Mouse (Mus musculus): ENCODE measurements around the gene Timeless. TPM values are rescaled to one million over a fixed set of nuclear protein-coding genes. Genes with fewer than 3 reads are reported as not detected.
"Not testable (repeated sequence)": the region's sequence is repeated elsewhere in the genome, so short reads cannot be mapped to it uniquely, and the experiment has no call there.

Timeless gene
- polyA plus RNA-seq, 1 experiment from 2014 or later = 63.1 TPM

DNA sequence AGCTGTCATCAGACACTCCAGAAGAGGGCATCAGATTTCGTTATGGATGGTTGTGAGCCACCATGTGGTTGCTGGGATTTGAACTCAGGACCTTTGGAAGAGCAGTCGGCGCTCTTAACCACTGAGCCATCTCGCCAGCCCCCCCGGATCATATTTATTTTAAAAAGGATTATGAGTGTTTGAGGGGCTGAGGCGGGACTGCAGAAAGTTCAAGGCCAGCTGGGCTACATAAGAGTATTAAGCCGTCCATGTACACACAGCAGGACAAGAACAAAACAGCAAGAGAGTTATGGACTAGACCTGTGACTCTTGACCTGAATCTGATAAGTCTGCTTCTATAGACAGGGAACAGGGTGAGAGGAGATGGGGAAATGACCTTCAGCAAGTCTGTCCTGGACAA lies 28.5 kb downstream of the Timeless start:
- H3K36me3 ChIP-seq; H3K4me1 ChIP-seq; H3K9ac ChIP-seq; H3K4me3 ChIP-seq; H3K4me2 ChIP-seq; H3K9me3 ChIP-seq; H3K27ac ChIP-seq; ATAC-seq (ENCODE audit: borderline replicate concordance, extremely low read depth, low FRiP score, low TSS enrichment); H3K27me3 ChIP-seq: not testable (repeated sequence)
- 74% methylated on average over 7 of the region's 7 CpGs for WGBS

DNA sequence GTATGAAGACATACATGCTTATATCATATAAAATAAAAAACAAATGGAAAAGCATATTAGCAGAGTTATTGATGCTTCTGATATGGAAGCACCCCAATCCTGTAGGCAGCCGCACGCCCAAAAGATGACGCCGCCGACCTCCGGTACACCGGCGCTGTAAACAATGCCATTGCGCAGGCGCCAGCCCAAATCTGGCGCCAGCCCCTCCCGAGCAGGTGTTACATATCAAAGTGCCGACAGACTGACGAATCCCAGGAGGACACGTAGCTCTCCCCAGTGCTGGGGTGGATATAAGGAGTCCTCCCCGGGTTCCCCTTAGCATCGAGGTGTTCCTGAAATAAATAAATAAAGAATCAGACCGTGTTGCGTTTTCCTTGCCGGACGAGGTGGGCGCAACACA lies 30.4 kb downstream of the Timeless start:
- Histone ChIP-seq H3K36me3 (no peaks in the 10 kb centered on the region), H3K27ac (no peak overlapping the region), H3K27me3 (no peaks in the 10 kb centered on the region), H3K9me3 (no peaks in the 10 kb centered on the region), H3K9ac (no peak overlapping the region), H3K4me3 (no peak overlapping the region), H3K4me1 (no peaks in the 10 kb centered on the region), H3K4me2 (no peak overlapping the region)
- 72% methylated on average over 22 of the region's 22 CpGs for WGBS
- no peak for ATAC-seq (ENCODE audit: borderline replicate concordance, extremely low read depth, low FRiP score, low TSS enrichment)

DNA sequence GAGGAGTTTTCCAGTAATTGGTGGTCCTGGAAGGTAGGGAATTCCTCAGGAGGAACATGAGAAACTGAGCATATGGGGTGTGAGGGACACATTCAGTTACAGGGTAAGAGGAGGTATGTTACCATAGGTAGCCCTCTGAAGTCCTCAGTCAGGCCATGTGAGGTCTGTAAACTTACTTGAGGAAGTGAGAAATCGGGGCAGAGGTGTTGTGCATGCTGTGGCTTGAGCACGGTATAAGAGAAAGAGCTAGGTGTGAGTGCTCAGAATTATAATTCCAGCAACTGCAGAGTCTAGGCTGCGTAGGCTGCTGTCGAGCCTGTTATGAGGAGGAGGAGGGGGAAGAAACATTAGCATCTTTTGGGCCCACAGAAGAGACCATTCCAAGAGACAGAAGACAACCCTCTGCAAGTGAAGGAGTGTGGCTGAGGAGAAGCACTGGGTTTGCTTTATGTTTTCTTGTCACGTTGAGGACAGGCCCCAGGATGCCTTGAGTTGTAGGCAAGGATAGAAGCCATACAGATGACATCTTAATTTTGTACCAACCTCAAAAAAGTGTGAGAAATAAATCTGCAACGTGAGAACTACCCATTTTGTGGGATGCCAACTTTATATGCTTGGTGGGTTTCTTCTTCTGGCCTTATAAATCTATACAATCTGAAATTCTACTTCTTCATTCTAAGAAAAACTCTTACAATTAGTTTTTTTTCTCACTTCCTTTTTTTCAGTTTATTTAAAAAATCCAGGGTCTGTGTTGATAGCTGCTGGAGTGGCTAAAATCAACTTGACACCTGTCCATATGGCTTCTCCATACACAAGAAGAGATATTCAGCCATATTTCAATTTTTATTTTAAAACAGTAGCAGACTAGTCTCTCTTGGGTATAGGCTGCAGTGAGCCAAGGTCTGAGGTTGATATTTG lies 31.8 kb downstream of the Timeless start:
- 73% methylated on average over 6 of the region's 6 CpGs for WGBS
- no peak overlapping the region for H3K4me3 ChIP-seq
- no peak overlapping the region for H3K9ac ChIP-seq
- no peak overlapping the region for H3K4me2 ChIP-seq
- no peak overlapping the region for H3K27ac ChIP-seq
- no peaks in the 10 kb centered on the region for H3K36me3 ChIP-seq
- H3K4me1 ChIP-seq = no peaks in the 10 kb centered on the region
- ATAC-seq (ENCODE audit: borderline replicate concordance, extremely low read depth, low FRiP score, low TSS enrichment) = no peak
- H3K27me3 ChIP-seq = no peaks in the 10 kb centered on the region
- no peaks in the 10 kb centered on the region for H3K9me3 ChIP-seq

DNA sequence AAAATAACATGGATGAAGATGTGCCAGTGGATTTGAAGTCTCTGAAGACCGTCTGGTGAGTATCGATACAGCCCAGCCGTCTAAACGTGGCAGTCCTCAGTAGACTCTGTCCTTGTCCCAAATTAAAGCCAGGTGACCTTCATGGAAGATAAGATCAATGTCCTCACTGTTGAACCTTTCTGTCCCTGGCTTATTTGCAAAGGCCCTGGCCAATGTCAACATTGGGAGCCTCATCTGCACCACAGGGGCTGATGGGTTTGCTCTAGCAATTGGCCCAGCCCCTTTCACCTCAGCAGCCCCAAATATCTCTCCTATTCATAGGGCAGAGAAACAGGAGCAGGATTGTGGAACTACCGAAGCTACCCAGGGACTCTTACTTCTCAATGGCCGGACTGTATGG lies 36.5 kb downstream of the Timeless start, which contains the start of gene Apof:
TSS of gene Apof (plus strand) at position 301 of the 400 bp plus-strand sequence.
- Histone ChIP-seq H3K4me3 (0 out of 2 replicates have a peak within 1 kb of the TSS, but pooled peaks have one; percentile 72), H3K27ac (no peak within 1 kb of the TSS), H3K36me3 (no peaks in the 10 kb centered on the region), H3K9ac (no peak within 1 kb of the TSS), H3K4me1 (peaks cover 14% of the 10 kb centered on the region; the same call in 1 of the 2 replicates), H3K4me2 (no peak within 1 kb of the TSS), H3K9me3 (no peaks in the 10 kb centered on the region), H3K27me3 (no peaks in the 10 kb centered on the region)
- ATAC-seq (ENCODE audit: borderline replicate concordance, extremely low read depth, low FRiP score, low TSS enrichment) = no peak
- WGBS = 61% methylated on average over 6 of the region's 6 CpGs

DNA sequence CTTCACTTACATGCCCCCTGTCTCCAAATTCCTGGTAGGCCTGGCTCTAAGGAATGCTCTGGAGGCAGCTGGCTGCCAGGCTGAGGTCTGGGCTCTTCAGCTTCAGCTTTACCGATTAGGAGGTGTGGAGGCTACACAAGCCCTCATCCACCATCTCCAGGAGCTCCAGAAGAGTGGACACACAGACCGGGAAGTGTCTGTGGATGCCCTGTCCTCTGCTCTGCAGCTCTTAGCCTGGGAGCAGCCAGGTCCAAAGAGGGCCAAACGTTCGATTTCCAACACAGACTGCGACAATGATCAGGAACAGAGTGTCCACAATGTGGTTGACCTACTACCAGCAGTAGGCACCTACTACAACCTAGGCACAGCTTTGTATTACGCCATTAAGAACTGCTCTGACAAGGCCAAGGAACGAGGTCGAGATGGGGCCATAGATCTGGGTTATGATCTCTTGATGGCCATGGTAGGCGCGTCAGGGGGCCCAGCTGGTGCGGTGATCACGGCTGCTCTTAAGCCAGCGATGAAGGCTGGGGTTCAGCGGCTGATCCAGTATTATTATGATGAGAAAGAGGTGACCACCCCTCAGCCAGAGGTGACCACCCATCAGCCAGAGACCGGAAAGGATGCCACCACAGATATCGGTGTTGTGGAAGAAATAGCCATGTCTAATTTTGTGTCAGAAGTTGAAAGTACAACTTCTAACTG lies 37.5 kb downstream of the Timeless start:
- Histone ChIP-seq H3K27ac (no peak overlapping the region), H3K9me3 (no peaks in the 10 kb centered on the region), H3K4me2 (peak overlapping the region; percentile 65; the same call in 1 of the 2 replicates)

DNA sequence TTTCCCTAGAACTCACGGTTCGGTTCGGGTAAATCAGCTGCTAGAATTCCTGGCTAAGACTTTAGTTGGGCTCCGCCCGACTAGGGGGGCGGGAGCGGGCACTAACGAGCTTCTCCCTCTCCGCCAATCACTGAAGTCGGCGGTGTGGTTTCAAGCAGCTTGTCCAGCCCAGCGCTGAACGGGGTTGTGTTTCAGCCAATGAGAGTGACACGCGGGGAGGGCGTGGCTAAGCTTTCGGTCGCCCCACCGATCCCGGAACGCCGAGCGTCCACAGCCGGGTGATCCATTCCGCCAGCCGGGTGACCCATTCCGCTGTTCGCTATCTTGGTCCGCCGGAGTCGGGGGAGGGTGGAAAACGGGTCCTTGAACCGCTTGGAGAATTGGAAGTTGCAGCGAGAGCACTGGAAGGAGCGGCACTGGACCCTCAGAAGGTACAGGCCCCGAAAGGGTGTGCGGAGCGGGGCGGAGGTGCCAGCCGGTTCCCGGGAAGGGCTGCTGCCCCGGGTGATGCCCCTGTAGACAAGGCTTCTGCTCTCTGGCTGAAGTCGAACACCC lies 38.5 kb downstream of the Timeless start, which contains the start of gene Stat2:
TSS of gene Stat2 (plus strand) at position 273 of the 555 bp plus-strand sequence.
- H3K4me1 ChIP-seq = peaks cover 14% of the 10 kb centered on the region; the same call in 1 of the 2 replicates
- peak within 1 kb of the TSS; percentile 65 for H3K4me2 ChIP-seq
- no peaks in the 10 kb centered on the region for H3K36me3 ChIP-seq
- under 1% methylated on average over 43 of the region's 43 CpGs for WGBS
- no peaks in the 10 kb centered on the region for H3K9me3 ChIP-seq
- peak; percentile 100 for ATAC-seq (ENCODE audit: borderline replicate concordance, extremely low read depth, low FRiP score, low TSS enrichment)
- peak within 1 kb of the TSS; percentile 72 for H3K4me3 ChIP-seq
- H3K27ac ChIP-seq = peak within 1 kb of the TSS; percentile 54
- H3K27me3 ChIP-seq = no peaks in the 10 kb centered on the region
- H3K9ac ChIP-seq = peak within 1 kb of the TSS; percentile 68

More for the DNA sequence above, 37.5 kb downstream of the Timeless start:
- peaks cover 14% of the 10 kb centered on the region; the same call in 1 of the 2 replicates for H3K4me1 ChIP-seq
- H3K9ac ChIP-seq = no peak overlapping the region
- ATAC-seq (ENCODE audit: borderline replicate concordance, extremely low read depth, low FRiP score, low TSS enrichment) = no peak
- H3K4me3 ChIP-seq = peak overlapping the region; percentile 72
- H3K27me3 ChIP-seq = no peaks in the 10 kb centered on the region
- WGBS = 88% methylated on average over 16 of the region's 16 CpGs
- no peaks in the 10 kb centered on the region for H3K36me3 ChIP-seq

DNA sequence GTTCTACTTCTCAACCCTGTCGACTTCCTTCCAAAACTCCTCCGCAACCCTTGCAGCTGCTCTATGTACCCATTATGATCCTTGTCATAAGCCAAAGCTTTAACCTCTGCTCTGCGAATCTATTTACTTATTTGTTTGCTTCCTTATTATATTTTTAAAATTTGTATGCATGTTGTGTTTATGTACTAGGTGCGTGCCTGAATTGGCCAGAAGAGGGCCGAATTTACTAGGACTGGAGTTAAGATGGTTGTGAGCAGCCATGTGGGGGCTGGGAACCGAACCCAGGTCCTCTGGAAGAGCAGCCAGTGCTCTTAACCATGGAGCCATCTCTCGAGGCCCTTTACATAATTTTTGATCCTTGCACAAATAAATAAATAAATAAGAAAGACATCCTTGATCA lies 39.0 kb downstream of the Timeless start:
- peaks cover 14% of the 10 kb centered on the region; the same call in 1 of the 2 replicates for H3K4me1 ChIP-seq
- ATAC-seq (ENCODE audit: borderline replicate concordance, extremely low read depth, low FRiP score, low TSS enrichment) = no peak
- 35% methylated on average over 7 of the region's 7 CpGs for WGBS
- no peaks in the 10 kb centered on the region for H3K27me3 ChIP-seq
- peak overlapping the region; percentile 54; the same call in 1 of the 2 replicates for H3K27ac ChIP-seq
- H3K36me3 ChIP-seq = no peaks in the 10 kb centered on the region
- H3K4me2 ChIP-seq = peak overlapping the region; percentile 65
- peak overlapping the region; percentile 68 for H3K9ac ChIP-seq
- H3K9me3 ChIP-seq = no peaks in the 10 kb centered on the region
- H3K4me3 ChIP-seq = peak overlapping the region; percentile 72

DNA sequence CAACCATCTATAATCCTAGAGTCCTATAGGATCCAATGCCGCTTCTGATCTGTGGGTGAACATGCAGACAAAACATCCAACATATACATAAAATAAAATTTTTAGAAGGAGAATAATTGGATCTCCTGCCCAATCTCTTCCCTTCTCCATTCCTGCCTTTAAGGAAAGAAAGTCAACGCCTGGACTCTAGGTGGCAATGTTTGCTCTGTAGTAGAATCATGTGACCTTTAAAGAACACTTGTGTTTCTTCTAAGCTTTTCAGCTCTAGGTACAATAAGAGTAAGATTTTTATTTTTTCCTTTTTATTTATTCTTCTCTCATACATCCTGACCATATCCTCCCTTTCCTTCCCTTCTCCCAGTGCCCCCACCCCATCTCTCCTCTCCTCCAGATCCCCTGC lies 40.0 kb downstream of the Timeless start:
- Histone ChIP-seq H3K4me3 (no peak overlapping the region), H3K27ac (no peak overlapping the region), H3K4me2 (no peak overlapping the region), H3K36me3 (no peaks in the 10 kb centered on the region), H3K27me3 (no peaks in the 10 kb centered on the region), H3K9me3 (no peaks in the 10 kb centered on the region), H3K4me1 (peaks cover 14% of the 10 kb centered on the region; the same call in 1 of the 2 replicates), H3K9ac (no peak overlapping the region)
- ATAC-seq (ENCODE audit: borderline replicate concordance, extremely low read depth, low FRiP score, low TSS enrichment) = no peak
- 60% methylated on average over 2 of the region's 2 CpGs for WGBS

DNA sequence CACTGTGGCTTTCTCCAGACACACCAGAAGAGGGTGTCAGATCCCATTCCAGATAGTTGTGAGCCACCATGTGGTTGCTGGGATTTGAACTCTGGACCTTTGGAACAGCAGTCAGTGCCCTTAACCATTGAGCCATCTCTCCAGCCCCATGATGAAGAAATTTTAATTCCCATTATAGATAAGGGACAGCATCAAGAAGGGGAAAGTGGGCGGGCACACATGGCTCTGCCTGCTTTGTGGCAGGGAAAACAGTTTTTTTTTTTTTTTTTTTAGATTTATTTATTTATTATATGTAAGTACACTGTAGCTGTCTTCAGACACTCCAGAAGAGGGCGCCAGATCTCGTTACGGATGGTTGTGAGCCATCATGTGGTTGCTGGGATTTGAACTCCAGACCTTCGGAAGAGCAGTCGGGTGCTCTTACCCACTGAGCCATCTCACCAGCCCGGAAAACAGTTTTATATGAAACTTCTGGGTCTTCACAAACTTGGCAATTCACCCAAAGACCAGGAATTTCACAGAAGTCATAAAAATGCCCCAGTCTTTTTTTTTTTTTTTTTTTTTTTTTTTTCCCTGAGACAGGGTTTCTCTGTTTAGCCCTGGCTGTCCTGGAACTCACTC lies 41.1 kb downstream of the Timeless start:
- ATAC-seq (ENCODE audit: borderline replicate concordance, extremely low read depth, low FRiP score, low TSS enrichment); H3K9me3 ChIP-seq; H3K27me3 ChIP-seq; H3K4me3 ChIP-seq; H3K9ac ChIP-seq; H3K27ac ChIP-seq; H3K4me2 ChIP-seq; H3K36me3 ChIP-seq: not testable (repeated sequence)
- peaks cover 14% of the 10 kb centered on the region; the same call in 1 of the 2 replicates for H3K4me1 ChIP-seq
- 76% methylated on average over 7 of the region's 7 CpGs for WGBS

DNA sequence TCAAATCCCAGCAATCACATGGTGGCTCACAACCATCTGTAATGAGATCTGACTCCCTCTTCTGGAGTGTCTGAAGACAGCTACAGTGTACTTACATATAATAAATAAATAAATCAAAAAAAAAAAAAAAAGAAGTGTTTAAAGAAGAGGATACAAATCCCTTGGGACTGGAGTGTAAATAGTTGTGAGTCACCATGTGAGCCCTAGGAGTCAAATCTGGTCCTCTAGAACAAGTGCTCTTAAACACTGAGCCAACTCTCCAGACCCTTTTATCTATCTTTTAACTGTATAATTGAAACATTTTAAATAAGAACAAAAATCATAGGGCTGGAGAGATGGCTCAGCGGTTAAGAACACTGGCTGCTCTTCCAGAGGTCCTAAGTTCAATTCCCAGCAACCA lies 43.5 kb downstream of the Timeless start:
- not testable (repeated sequence) for ATAC-seq (ENCODE audit: borderline replicate concordance, extremely low read depth, low FRiP score, low TSS enrichment); H3K9me3 ChIP-seq; H3K36me3 ChIP-seq; H3K4me1 ChIP-seq; H3K9ac ChIP-seq; H3K4me3 ChIP-seq; H3K27me3 ChIP-seq; H3K4me2 ChIP-seq; H3K27ac ChIP-seq
- 83% methylated on average over 1 of the region's 1 CpGs for WGBS

DNA sequence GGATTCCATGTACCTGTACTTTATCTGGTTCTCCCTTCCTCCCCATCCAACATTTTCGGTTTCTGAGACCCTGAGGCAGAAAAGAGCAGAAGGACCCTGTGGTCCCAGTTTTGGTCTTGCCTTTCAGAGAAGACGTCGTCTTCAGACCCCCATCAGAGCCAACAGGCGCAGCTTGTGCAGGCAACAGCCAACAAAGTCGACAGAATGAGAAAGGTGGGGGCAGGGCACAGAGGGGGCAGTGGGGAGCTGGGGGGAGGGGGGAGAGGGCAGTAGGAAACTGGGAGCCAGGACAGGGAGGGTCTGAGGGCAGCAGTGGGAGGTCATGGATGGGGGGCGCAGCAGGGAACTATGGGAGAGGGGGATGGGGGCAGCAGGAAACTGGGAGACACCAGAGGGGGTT lies 46.3 kb downstream of the Timeless start:
- H3K9ac ChIP-seq = no peak overlapping the region
- no peaks in the 10 kb centered on the region for H3K9me3 ChIP-seq
- no peak for ATAC-seq (ENCODE audit: borderline replicate concordance, extremely low read depth, low FRiP score, low TSS enrichment)
- H3K4me2 ChIP-seq = no peak overlapping the region
- H3K27ac ChIP-seq = no peak overlapping the region
- 64% methylated on average over 6 of the region's 6 CpGs for WGBS
- no peak overlapping the region for H3K4me3 ChIP-seq
- H3K27me3 ChIP-seq = no peaks in the 10 kb centered on the region
- peaks cover 22% of the 10 kb centered on the region for H3K36me3 ChIP-seq
- no peaks in the 10 kb centered on the region for H3K4me1 ChIP-seq

All from lung, embryonic 15.5 days (tissue).